Mouse (Mus musculus) cerebellum, adult 9-11 months (tissue): Measurements from ENCODE around the gene Plcb4.
A peak's percentile ranks its signal among the peaks of the same experiment; 100 is the strongest.
"Not testable (repeated sequence)": the region's sequence is repeated elsewhere in the genome, so short reads cannot be mapped to it uniquely, and the experiment has no call there.

Experiments used
- DNase-seq: peaks from one replicate; pipeline ENCODE4 v3.0.0; 2022

Plcb4 gene

GRCm38 (mm10) chr2:135675284-135675683 is 16.5 kb downstream of the Plcb4 start:
- no peak for DNase-seq

GRCm38 (mm10) chr2:135676978-135677501 is 18.2 kb downstream of the Plcb4 start:
- no peak for DNase-seq

DNA sequence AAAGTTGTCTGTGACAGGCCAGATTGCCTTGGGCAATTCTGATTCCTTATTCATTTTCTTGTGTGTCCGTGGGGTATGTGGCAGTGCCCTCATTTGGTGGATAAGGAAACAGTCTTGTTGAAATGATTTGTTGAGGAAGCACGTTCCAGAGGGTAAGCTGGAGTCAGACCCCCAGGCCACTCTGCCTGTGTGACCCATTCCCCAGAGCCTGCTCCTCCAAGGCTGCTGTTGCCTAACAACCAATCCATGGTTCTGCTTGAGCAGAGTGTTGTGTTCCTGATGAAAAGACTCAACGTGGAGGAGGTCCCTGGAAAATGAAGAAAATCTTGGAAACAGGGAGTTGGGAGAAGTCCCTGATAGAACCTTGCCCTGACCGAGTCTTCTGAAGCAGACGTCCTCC is 18.8 kb downstream of the Plcb4 start:
- no peak for DNase-seq

DNA sequence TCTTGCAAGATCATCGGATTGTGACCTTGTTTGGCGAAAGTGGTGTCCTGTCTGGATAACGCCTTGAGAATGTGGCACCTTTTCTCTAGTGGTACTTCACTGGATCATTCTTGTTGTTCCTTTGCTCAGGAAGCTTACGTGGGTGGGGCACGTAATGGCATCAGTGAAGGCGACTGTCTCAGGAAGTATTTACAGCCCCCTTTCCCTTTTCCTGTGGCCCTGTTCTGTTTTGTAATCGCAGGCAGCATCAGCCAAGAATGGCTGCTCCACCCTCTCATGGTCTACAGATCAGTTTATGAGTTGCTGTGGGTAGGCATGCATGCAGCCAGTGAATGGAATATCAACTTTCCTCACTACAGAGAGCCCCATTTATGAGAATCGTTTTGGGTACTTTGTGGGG is 21.2 kb downstream of the Plcb4 start:
- no peak for DNase-seq

DNA sequence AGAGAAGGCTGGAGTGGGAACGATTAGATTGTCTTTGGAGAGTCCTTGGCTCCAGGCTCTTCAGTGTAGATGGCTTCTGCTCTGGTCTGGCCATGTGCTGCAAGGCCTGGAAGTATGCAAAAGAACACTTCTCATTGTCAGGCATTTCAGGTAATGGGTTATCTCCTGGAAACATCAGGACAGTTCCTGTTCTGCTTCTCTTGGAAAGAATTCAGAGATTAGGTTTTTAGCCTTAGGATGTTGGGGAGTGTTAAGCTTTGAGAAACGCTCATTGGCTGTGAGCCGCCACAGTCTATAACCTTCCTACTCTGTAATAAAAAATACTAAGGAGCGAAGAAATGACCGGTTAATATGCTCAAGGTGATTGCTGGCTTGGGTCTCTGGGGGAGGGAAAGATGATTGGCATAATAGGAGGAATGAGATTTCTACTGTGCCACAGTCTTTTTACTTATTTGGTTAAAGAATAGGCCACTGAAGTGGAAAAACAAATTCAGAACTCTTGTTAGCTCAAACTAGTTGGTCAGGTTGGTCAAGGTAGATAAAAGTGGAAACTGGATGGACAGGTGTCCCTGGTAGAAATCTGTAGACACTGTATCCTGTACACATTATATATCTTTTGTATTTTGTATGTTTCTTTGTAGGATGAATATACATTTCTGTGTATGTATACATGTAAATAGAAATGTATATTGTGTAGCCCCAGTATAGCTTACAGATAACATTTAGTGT is 21.8 kb downstream of the Plcb4 start:
- DNase-seq, result no peak

DNA sequence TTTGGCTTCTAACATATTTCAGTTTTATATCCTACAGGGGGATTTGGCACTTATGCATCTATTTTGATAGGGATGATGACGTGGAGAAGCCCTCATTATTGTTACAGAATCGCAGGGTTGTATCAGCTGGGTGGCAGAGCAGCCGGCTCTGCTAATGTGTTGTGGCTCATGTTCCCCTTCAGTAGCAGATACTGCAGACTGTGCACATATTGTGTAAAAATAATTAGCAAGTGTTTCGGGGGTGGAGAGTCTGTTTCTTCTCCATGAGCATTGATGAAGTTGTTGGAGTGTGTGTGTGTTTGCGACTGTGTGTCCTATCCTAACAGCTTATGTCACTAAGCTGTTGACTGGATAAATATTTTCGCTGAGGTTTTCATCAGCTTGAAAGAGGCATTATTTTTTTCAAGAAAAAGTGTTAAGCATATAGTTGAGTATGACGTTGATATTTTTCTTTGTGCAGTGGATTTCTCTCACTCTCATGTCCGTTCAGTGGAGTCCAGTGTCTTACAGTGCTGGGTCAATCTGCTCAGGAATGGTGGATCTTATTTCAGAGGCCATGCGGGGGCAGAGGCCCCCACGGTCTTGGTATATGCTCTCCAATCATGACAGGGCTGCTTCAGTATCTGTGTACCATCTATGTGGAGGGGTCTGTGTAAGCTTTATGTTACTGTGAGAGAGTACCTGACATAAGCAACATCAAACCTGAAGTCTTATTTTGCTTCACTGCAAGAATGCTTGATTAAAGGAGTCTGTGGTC is 25.1 kb downstream of the Plcb4 start:
- no peak for DNase-seq

DNA sequence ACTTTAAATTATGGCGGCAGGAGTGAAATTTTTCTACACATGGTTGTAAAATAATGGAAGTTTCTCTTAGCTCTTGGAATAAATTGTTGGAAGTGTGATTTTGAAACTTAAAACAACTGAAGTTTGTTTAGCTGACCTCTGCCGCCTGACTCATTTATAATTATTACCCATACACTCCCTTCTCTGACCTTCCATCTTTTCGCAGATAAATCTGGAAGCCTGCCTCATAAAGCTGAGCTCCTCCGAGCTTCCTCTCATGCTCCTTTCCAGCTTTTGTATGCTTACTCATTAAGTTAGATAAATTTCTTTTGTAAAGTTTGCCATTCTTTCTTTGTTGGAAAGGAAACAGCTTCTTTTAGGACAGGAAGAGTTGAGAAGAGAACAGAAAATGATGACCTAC is 27.9 kb downstream of the Plcb4 start:
- DNase-seq, result no peak

- DNase-seq, result no peak
These were observed 28.8 kb downstream of the Plcb4 start for GRCm38 (mm10) chr2:135687585-135687984.

DNA sequence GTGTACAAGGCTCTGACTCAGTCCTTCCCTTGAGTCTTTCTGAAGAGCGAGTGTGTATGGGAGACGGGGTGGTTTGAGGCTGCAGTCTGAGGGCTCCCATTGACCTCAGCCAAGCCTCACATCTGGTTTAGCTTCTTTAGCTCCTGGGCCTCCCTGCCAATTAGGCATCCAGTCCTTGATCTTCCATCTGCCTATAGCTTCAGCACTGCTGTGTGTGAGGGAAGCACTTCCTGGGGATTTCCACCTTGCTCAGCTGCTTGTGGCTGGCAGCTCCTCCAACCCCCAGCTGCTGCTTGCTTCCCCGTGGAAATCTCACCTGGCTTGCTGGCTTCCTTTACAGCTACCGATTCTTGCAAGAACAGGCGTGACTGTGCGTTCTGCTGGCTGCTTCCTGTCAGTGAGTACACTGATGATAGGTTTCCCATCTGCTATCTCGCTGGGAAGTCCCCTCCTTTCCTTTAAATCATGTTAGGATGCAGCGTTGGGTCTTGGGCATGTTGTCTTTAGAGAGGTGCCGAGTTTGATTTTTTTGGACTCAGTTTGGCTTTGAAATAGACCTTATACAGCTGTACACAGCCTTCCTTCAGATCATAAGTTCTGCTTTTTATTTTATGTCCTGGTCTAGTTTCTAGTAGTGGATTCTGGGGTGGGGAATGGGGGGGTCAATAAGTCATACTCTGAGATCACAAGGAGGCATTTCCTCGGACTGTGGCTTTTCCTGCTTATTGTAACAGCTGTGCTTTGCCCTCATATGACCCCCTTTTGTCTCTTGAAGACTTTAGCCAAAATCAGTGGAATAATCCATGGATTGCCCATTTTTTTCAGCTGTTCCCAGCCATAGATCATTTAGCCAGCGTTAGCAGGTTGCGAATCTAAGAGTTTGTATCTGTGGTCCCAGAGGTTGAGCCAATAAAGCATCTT is 34.0 kb downstream of the Plcb4 start:
- DNase-seq, result peak; percentile 56

DNA sequence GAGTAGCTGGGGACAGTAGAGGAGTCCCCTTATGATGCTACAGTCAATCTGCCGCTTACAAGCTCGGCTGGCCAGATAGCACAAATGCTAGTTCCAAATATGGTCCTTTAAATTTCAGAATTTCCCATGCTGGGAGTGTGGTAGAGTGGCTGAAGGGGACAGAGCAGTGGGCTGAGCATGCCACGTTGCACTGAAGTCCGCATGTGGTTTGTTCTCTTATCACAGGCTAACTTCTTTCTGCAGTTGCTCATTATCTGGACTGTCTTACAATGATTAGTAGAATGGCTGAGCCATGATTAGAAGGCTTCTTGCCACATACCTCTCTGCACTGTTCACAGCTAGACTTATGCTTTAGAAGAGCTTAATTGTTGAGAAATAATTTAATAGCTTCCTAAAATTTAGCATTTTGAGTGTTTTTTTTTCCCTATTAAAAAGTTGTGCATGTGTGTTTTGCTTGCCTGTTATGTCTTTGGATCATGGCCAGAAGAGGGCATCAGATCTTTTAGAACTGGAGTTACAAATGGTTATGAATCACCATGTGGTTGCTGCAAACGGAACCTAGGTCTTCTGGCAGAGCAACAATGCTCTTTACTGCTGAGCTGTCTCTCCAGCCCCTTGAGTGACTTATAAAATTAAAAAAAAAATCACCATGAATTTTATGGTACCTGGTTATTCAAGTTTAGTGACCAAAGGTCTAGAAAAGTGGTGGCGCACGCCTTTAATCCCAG is 42.0 kb downstream of the Plcb4 start:
- no peak for DNase-seq

DNA sequence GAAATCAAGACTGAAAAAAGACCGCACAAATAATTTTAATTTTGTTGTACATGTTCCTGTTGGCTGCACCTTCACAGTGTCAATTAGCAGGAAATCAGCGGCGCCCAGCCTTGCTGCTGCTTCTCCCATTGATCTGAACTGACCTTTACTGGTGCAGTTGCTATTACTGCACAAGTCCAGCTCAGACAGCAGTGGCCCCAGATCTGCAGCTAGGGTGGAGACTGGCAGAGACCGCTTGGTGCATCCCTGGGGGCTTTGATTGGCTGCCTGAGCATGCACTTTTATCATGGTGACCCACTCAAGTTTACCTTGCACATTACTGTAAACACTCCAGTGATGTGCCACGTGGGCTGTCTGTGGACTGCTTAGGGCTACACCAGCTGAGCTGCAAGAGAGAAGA is 45.9 kb downstream of the Plcb4 start:
- no peak for DNase-seq

DNA sequence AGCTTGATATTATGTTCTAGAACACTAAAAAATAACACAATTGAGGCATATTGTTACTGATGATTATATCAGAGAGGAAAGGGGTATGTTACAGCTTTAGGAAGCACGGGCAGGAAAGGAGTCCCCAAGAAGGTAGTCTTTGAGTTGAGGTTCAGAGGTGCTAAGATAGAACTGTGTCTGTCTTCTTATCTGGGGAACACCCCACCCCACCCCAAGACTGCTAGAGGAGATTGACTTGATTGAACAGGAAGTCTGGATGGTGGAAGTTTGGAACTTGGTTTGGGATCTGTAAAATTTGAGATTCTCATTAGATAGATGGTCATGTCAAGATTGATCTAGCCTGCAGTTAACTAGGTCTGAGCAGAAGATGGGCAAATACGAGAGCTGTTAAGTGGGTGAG is 48.5 kb downstream of the Plcb4 start:
- DNase-seq, result no peak

DNA sequence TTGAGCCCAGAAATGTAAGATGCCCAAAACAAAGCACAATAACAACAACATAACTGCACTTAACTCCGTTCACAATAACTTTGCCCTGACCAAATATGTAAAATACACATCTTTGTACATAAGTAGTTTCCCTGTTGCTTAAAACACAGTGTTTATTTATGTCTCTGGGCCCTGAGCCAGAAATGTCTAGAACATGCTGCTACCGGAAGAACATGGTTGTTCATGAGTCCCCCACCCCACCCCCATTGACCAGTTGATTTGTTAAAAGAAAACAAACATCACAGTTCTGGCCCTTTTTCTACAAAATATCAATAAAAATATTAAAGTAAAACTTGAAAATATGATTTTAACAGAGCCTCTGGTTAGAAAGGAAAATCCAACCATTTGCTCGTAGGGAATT is 49.6 kb downstream of the Plcb4 start:
- DNase-seq, result no peak

- DNase-seq, result peak; percentile 43
These were observed 50.0 kb downstream of the Plcb4 start for GRCm38 (mm10) chr2:135708796-135709195.

DNA sequence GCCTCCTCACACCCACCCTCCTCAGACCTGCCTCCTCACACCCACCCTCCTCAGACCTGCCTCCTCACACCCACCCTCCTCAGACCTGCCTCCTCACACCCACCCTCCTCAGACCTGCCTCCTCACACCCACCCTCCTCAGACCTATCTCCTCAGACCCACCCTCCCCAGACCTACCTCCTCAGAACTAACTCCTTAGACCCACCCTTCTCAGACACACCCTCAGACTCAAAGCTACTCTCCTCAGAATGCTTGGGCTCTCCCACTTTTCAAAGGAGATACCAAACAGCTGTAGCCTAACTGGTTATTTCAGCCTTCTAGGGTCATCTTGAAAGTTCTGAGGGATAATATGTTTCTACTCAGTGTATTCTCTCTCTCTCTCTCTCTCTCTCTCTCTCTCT is 50.9 kb downstream of the Plcb4 start:
- DNase-seq, result not testable (repeated sequence)

- no peak for DNase-seq
These were observed 52.5 kb downstream of the Plcb4 start for GRCm38 (mm10) chr2:135711049-135711924.

DNA sequence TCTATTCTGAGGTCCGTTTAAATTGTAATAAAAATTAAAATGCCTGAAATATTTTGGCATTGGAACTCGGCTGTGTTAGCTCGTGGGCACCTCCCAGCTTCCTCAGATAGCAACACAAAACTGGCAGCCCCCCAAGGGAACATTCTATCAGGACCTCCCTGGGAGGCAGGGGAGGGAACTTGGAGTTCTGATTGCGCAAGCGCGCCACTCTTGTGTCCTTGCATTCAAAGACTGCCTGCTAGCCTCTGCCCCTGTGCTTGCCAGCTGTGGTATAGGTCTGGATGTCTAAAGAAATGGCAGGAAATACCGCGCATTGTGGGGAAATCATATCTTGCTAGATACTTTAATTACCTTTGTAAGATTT is 53.1 kb downstream of the Plcb4 start:
- DNase-seq, result peak; percentile 47

DNA sequence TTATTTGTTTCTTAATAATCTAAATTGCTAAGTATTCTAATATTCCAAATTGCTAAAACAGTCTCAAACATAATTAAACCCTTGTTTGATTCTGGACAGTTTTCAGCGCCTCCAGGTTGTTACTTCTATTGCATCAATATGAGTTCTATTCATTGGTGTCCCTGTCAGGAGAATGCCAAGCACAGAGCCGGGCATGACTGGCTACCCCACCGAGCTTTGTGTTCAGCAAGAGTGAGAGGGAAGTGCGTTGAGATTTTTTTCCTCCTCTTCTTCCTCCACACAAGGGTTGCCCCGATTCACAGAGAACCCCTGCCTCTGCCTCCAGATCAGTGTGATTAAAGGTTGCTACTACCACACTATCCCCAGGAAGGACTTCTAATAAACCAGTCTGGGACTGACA is 53.5 kb downstream of the Plcb4 start:
- no peak for DNase-seq

GRCm38 (mm10) chr2:135712921-135713320 is 54.1 kb downstream of the Plcb4 start:
- DNase-seq, result no peak

DNA sequence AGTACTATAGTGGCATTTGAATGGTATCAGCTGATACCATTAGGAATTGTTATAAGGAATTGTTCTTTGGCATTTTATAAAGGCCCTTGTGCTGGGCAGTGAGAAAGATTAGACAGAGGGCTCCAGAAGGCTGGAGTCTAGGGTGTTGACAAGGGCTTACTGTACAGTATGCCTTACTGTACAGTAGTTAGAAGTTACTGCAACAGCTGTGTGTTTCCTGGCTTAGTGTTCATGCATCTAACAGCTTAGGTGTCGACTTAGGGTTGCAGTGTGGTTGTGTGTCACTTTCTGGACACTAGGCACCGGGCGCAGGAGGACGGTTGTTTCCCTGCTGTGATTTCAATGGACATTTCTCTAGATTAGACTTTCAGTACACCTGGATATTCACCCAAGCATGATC is 57.4 kb downstream of the Plcb4 start:
- no peak for DNase-seq
